Comparison of ENCODE assay signal across 11 mouse cellular contexts in the genomic region with DNA sequence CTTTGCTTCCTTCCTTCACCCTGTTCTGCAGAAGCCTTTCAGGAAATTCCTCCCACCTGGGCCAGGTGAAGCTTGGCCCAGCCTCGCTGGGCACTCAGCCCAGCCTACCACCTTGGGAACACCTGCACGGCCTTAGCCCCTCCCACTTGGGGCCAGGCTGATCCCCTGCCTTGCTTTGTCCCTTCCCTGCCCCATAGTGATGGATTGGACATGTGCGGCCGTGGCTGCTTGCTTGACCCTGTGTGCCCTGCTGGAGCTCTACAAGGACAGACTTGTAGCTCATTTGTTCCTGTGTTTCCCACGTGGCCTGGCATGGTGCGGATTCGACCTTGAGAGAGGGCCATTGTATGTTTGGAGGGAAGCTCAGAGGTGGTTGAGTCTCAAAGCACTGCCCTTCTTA. TPM values are rescaled to one million over a fixed set of nuclear protein-coding genes. Genes with fewer than 3 reads are reported as not detected.
DNase-seq lines count a peak whose midpoint lies in the region; ATAC-seq lines count a peak whose summit lies in the region.
"Had no signal": no experiment of that assay in that cellular context is flagged by ENCODE, and none has a peak within 500 bp of the region (broad histone marks: within the 10 kb centered on the region; RNA-seq: fewer than 3 reads in every experiment).

No protein-coding gene starts in this region.

- no peak overlapping the region for H3K9ac ChIP-seq in heart, embryonic 13.5 days
- H3K9ac ChIP-seq: embryonic facial prominence, embryonic 13.5 days; hindbrain, embryonic 14.5 days; lung, embryonic 15.5 days had no signal

- no peak overlapping the region for H3K4me2 ChIP-seq in heart, embryonic 13.5 days
- H3K4me2 ChIP-seq: embryonic facial prominence, embryonic 13.5 days; hindbrain, embryonic 14.5 days; lung, embryonic 15.5 days had no signal

- H3K27me3 ChIP-seq in heart, embryonic 13.5 days (replicated peaks), result peaks cover 36% of the 10 kb centered on the region

- no peaks in the 10 kb centered on the region for H3K9me3 ChIP-seq in heart, embryonic 13.5 days
- H3K9me3 ChIP-seq: embryonic facial prominence, embryonic 13.5 days; lung, embryonic 15.5 days had no signal

- whole genome bisulfite sequencing in heart, embryonic 13.5 days, result 54% methylated on average over 7 of the region's 7 CpGs

- no peak overlapping the region for H3K4me3 ChIP-seq in heart, embryonic 13.5 days
- H3K4me3 ChIP-seq: embryonic facial prominence, embryonic 13.5 days; lung, embryonic 15.5 days had no signal

- H3K36me3 ChIP-seq in heart, embryonic 13.5 days, result no peaks in the 10 kb centered on the region
- H3K36me3 ChIP-seq: embryonic facial prominence, embryonic 13.5 days; lung, embryonic 15.5 days had no signal

- DNase-seq in heart, adult 8-10 months (ENCODE audit: low spot score), result no peak
- peak; percentile 44 for DNase-seq in urinary bladder, postnatal 14 days (ENCODE audit: low spot score)
- no peak for DNase-seq in urinary bladder, adult 18-20 months (ENCODE audit: low spot score in 2 of 2)
- DNase-seq in kidney, postnatal 4 days, result peak; percentile 49 to 63
- DNase-seq in cerebellum, postnatal 14 days, result no peak
- DNase-seq in cerebellum, adult 11-12 months, result no peak
- DNase-seq: right cerebral cortex, postnatal 14 days had no signal

- ATAC-seq in heart, embryonic 13.5 days (ENCODE audit: extremely low read depth, insufficient number of reproducible peaks, low FRiP score, low TSS enrichment), result no peak

- peak overlapping the region; percentile 72 for H3K27ac ChIP-seq in heart, embryonic 13.5 days (replicated peaks)
- H3K27ac ChIP-seq: embryonic facial prominence, embryonic 13.5 days; hindbrain, embryonic 14.5 days; lung, embryonic 15.5 days had no signal

- H3K4me1 ChIP-seq in heart, embryonic 13.5 days, result peaks cover 88% of the 10 kb centered on the region

RNA-seq across cellular contexts. Expression of gene Casz1, which starts 54.0 kb away (rescaled TPM):
- polyA plus RNA-seq in heart, embryonic 13.5 days (2015; fragmentation: Nextera tagmentation; extraction: Ambion mirVana), result 18.3 and 20.2 TPM in 2 replicates
- total RNA-seq in heart, adult 8-10 months (2022), result 10 to 100 TPM; 40.6 to 49.5 (median 47.3) TPM

Comparison
In these comparisons a context has a peak if more than half of its experiments do, and no peak if none do; other contexts are left out.
1. DNase-seq: peak in urinary bladder, postnatal 14 days (single experiment) and kidney, postnatal 4 days (2 of 2); none in heart, adult 8-10 months (single experiment), urinary bladder, adult 18-20 months (0 of 2), cerebellum, postnatal 14 days (0 of 2) and cerebellum, adult 11-12 months (single experiment).